Mouse (Mus musculus) naive thymus-derived CD4-positive, alpha-beta T cell, adult 2 months (primary cell): Measurements from ENCODE around the gene Trim58.

Experiments used
- DNase-seq: peaks from one replicate; pipeline ENCODE4 v3.0.0-alpha.2; 2011; ENCODE audit warnings: low read depth

Gene Trim58

DNA sequence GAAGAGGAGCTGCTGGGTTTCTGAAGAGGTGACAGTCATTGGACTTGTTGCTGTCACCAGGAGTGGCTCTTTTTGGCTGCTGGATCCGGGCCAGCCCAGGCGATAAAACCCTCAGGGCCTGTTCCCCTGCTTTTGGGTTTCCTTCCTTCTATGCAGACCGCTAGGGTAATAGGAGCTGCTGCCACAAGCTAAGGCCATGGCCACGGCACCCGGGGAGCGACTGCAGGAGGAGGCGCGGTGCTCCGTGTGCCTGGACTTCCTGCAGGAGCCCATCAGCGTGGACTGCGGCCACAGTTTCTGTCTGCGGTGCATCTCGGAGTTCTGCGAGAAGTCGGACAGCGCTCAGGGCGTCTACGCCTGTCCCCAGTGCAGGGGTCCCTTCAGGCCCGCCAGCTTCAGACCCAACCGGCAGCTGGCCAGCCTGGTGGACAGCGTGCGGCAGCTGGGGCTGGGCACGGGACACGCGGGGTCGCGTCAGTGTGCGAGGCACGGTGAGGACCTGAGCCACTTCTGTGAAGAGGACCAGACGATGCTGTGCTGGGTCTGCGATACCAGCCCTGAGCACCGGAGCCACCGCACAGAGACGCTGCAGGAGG lies at the start of gene Trim58:
Trim58 (plus strand) TSS at position 194 of the 596 bp plus-strand sequence.
- DNase-seq, result no peak

DNA sequence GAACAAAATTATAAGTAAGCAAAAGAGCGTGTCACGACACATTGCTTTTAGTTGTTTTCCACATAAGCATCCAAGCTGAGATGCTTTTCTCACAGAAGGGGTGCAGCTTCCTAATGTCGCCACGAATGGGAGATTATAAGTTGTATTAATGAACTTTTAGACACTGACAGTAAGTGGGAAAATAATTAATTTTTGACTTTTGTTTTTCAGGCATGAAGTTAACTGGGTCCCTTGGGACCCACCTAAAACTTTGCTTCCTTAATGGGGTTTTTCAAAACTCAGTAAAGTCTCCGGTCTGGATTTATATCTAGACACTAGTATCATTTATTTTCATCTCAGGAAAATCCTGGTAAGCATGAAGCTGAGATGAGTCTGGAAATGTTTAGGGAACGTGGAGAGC lies 45.5 kb upstream of the Trim58 start, which contains the start of gene Olfr324:
Olfr324 (plus strand) TSS at position 301 of the 400 bp plus-strand sequence.
- DNase-seq, result no peak

DNA sequence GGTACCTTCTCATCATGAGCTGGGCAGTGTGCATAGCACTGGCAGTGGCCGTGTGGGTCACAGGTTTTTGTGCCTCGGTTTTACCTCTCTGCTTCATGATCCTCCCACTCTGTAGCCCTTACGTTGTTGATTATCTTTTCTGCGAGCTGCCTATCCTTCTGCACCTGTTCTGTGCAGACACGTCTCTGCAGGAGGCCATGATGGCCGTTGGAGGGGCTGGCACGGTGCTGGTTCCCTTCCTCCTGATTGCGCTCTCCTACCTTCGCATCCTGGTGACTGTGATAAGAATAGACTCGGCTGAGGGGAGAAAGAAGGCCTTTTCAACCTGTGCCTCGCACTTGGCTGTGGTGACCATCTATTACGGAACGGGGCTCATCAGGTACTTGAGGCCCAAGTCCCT lies 42.4 kb upstream of the Trim58 start:
- DNase-seq, result no peak

DNA sequence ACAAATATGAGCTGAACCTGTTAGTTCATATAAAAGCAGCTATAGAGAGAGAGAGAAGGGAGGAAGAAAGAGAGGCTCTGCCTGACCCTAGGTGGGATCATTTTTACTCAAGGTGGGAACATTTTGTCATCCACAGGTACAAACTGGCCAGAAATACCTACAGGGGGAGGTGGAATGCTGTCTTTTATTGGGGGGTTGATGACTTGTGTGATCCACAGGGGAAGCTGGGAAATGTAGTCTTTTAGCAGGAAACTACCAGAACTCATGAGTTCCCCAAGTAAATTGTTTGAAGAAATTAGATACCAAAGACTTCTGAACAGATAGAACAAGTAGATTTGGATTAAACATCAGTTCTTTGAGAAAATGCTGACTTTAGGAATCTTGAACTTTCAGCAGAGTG lies 38.2 kb upstream of the Trim58 start:
- DNase-seq, result no peak

DNA sequence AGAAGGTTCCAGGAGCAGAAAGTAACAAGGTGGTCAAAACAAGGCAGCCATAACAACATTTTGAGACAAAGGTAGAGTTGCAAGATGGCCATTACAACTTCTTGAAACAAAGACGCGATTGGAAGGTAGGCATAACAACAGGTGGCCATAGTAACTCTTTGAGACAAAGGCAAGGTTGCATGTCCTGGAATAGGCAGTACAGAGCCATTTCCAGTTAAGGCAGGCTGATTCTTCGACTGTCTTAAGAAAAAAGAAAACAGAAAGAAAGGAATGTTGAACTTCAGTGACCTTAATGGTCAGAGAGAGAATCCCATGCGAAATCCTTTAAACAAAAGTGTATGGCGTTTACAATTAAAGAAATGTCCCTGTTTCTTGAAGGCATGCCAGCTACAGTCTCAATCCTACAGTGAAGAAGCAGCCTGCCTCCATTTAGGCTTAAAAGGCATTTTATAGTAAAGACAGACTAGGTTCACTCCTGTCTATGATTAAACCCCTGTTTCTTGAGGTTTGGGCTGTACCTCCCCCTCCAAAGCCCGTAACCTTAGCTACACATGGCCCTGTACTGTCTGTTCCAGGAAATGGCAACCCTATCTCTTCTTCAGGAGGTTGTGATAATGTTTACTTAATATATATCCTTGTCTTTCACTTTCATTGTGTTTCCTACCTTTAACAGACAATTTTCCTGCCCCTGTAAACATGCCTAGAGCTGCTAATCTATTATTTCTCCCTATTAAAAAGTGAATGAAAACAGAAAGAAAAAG lies 37.3 kb upstream of the Trim58 start:
- no peak for DNase-seq

DNA sequence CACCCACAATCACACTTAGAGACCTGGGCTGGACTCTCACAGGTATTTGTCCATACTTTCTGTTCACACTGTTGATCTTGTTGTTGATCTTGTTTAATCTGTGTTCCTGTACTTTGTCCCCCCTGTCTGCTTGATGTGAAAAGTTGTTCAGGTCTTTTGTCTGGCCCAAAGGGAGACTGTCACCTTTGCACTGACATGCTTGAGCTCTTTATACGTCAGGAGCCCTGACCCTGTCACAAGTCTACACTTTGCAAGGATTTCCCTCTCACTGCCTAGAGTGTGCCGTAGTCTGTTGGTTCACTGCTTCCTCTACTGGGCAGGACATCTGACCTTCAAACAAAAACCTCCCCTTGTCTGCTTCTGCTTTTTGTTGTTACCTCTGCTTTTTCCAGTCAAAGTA lies 35.6 kb upstream of the Trim58 start:
- DNase-seq, result no peak

DNA sequence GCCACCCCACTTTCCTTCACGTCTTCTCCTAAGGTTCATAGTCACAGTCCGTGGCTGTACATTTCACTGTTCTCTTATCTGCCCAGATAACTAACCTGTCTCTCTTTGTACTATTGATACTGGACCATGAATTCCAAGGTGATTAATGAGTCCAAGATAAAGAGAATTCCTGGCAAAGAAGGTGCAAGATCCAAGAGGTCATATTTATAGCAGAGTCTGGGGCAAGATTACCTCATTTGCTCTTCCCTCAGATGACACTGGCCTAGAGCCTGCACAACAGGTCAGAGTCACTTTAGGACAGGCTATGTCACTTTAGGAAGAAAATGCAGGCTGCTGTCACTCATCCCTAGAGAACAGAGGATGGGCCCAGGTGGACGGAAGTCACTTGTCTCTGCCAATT lies 35.0 kb upstream of the Trim58 start:
- DNase-seq, result no peak

DNA sequence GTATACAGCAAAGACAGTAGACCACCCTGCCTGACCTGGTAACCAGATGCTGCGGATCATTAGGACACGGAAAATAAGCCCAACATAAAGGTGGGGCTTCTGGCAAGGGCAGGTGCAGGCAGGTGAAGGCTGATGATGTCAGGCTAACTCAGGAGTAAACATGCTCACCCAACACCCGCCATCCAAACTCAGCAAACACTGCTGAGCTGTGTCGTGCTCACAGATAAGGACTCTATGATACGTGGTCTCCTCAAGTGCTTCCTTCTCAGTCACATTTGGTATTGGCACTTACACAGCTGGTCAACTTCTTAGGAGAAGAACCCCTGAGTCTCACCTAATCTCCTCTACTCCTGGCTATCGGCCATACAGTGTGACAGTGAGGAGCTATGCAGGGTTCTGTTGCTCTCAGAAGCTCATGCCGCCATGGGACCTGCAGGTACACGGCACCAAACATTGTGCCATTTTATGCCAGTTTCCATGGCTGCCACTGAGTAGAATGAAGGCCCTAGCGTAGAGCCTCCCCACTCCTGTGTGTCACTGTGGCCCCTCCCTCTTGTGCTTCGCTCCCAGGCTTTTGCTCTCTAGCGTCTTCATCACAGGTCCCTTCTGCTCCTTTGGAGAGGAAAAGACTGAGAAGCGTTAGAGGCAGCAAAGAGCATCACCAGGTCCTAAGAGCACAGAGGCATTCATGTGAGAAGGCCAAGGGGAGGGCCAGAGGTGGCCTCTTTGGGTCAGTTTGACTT lies 33.9 kb upstream of the Trim58 start:
- no peak for DNase-seq

DNA sequence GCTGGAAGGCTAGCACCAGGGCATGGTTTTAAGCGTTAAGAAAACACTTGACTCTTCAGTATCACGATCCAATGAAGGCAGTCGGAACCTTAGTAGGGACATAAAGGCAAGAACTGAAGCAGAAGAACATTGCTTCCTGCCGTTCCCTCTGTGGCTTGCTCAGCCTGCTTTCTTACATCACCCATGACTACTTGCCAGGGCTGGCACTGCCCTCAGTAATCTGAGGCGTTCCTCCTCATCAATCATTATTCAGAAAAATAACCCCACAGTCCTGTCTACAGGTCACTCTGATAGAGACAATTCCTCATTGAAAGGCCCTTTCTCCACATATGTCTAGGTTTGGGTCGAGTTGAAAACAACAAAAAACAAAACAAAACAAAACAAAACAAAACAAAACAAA lies 33.2 kb upstream of the Trim58 start:
- no peak for DNase-seq

DNA sequence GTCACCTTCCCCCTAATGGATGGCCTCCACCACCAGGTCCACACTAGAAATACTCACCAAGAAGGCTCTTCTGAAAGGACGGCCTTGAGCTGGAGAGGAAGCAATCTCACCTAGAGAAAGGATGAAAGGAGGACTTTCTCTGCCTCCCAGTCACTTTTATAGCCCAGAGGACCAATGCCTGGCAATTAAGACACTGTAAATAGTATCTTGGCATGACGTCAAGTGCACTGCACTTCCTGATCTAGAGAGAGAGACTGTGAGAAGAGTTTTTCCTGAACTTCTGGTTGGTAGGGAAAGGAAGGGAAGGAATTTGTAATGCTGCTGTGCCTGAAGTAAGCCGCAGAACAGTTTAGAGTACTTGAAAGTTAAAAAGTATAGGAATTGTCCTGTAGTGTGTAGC lies 26.9 kb upstream of the Trim58 start:
- no peak for DNase-seq

DNA sequence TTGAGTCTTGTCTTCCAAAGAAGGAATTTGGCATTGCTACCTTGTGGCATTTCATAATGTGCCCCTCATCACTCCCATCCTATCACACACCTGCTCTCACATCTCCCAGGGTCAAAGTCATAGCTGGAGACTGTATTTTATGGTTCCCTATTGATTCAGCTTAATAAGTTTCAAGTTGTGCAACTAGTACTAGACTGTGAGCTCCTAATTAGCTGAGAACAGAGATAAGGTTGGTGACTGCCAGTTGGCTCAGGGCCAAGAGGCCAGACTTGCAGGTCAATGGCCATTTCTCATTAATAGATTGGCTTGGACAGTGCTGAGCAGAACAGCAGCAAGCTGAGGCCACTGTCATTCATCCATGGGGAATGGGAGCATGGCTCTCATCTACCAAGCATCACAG lies 25.7 kb upstream of the Trim58 start:
- DNase-seq, result no peak

DNA sequence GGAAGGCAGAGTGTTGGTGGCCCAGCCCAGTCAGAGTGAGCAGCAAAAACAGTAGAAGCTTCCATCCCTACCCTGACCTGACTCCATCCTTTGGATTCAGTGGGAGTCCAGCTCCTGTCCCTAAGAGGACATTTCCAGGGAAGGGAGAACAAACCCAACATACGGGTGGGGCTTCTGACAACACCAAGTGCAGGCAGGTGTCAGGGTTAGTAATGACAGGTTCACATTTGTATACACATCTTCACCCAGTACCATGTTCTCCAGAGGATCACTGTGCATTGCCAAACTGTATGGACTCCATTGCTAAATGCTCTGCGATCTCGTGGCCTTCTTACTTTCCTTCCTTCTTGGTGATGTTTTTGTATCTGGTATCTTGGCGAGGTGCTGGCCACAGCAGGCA lies 24.3 kb upstream of the Trim58 start, which contains the start of gene 2210407C18Rik:
2210407C18Rik (minus strand) TSS at position 101 of the 400 bp plus-strand sequence.
- no peak for DNase-seq

DNA sequence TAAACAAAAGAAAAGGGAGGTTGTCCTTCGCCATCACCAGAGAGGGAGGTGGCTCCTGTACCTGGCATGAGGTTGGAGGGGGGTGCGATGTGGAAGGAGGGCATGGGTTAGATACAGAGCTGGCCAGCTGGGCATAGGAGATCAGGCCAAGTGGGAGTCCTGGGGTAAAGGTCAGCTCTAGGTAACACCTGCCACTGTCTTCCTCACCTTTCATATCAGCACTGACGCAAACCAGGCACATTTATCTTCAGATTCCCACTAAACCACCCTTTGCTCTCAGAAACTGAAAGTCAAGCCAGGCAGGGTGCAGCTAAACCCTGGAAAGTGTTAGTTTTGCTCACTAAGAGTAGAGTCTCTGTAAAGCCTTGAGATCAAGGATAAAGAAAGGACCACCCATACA lies 21.9 kb upstream of the Trim58 start:
- DNase-seq, result no peak

DNA sequence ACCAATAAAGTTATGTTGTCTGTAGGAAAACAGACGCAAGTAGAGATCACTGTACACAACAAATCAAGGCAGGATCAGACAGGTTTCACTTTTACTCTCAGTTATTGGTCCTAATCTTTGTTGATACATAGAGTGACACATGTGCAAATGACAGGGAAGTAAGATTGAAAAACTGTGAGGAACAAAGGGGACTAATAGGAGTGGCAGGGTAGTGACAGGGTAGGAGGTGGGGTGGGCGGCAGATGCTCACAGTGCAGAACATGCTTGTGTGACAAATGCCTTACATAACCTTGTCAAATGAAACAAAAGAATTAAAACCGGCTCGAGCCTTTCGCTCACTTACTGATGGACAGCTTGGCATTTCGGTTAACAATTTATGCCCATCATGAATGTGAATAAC lies 21.5 kb upstream of the Trim58 start:
- no peak for DNase-seq

DNA sequence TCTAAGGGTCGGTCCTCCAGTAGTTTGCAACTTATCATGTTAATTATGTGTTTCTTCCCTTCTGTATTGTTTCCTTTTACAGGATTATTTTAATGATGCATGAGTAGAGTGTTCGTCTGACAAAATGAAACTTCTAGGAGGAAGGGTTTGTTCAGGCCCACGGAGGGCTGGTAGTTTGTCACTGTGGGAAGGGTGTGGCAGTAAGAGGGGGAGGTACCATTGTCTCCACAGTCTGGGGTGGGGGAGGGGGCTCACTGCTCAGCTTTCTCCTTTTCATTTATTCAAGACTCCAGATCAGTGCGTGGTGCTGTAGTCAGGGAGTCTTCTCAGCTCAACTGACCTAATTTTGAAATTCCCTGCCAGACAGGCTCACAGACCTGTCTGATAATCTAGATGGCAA lies 14.1 kb upstream of the Trim58 start:
- no peak for DNase-seq

DNA sequence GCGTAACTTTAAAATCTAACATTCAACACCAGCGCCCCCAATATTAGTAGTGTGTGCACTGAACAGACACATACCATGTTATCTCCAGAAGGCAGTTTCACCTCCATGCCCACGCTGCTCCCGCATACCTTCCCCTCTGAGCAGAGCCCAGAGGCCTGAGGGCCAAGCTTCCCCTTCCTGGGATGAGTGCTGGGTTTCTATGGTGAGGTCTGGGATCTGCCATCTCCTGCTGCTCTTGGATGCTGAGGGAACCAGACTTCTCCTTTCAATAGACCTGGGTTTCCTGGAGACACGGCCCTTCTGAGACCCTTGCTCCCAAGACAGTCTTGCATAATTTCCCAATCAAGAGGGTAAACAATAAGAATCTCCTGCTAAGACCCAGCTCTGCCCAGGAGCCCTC lies 9.9 kb upstream of the Trim58 start, which contains the start of gene Olfr323:
Olfr323 (minus strand) TSS at position 101 of the 400 bp plus-strand sequence.
- no peak for DNase-seq

DNA sequence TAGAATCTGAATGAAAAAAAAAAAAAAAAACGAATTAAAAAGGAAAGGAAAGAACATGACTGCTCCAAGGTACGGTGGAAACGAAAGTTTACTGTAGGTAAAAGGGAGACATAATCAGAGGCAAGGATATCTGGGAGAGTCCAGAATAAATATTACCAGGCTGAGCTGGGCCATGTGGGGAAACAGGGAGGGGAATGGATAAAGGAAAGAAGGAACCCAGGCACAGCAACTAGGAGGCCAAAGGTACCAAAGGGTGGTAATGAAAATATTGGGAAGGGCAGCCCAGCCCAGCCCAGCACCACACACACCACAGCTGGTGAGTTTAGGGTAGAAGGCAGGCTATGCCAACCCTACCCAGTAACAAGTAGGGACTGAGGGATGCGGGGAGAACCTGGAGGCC lies 5.4 kb upstream of the Trim58 start:
- no peak for DNase-seq

DNA sequence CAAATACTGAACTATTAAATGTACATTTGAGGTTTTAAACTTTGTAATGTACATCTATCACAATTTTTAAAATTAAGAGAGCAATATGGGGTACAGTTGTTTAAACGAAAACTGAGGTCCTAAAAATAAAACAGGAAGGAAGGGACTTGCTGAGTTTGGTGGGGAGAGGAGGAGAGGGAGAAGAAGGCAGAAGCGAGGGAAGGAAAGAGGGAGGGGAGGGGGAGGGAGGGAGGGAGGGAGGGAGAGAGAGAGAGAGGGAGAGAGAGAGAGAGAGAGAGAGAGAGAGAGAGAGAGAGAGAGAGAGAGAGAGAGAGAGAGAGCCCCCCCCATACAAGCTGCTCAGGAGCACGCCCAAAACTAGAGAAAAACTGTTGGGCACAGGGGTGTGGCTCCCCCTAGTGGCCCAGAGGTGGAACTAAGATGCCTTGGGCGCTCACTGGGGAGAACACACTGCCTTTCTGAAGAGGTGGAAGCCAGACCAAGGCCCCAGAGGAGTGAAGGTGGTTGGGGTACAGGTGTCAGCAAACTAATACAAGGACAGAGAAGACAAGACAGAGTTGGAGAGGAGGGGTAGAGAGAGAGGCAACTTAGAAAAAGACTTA lies 3.8 kb upstream of the Trim58 start:
- peak; percentile 60 for DNase-seq

DNA sequence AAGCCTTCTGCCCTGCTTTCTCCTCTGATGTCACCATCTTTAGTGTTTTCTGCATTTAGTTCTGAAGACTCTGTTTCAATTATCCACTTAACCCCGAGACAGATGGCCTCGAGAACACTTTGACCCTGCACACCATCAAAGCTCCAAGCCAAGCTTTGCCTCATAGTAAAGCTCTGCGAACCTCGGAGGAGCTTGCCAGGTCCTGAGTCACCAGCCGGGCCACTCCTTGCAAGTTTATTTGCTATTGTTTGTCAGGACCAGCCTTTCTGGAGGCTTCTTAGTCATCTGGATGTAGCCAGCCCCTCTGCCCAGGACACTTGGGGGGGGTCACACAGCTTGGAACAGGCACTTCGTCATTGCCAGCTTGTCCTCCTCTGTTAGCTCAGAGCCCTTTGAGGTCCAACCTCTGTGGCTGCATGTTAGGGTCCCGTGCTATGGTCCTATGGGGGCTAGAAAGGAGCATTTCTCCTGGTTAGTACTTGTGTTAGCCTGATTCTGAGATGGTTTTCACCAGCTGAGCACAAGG lies 2.0 kb upstream of the Trim58 start:
- DNase-seq, result no peak

DNA sequence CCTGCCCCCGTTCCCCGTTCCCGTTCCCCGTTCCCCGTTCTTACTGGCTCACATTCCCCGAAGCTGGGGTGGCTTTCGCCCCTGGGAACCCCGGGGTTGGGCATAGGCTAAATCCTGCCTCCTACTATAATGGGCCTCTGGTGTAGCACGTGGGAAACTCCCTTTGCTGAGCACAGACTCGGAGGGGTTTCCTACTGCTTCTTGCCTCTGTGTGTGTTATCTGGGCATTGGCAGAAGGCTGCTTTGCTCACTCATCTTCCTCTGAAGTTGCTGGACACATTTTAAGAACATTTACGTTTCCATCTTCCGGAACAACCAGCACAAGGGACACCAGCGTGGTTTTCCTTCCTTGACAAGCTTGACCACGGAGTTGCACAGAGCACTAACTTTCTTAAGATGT lies 792 bp downstream of the Trim58 start:
- no peak for DNase-seq

DNA sequence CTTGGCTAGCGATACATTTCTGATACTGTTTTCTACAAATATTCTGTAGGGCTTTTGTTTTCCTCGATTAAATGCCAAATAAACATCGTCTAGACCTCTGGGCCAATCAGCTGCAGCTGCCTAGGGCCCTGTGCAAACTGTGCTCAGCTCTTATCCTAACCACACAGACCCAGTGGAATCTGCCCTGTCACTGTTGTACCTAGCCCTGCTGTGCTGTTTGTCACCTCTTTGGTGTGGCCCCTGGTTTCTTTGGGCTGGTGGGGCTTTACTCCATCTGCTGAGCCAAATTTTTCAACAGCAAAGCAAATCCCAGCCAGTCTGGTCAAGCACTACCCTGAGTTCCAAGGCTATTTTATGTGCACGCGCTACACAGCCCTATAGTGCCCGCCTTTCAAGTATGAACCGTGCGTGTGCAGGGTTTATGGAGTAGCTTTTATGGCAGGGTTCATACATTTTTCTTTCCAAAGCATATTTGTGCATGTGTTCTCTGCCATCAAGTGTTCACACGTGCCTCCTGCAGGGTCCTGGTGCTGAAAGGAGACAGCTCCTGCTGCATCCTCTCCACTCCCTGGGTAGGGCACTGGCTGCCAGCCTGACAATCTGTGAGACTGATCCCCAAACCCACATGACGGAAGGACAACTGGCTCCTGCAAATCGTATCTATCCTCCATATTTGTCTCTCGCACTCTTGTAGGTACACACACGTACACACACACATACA lies 1.5 kb downstream of the Trim58 start:
- DNase-seq, result no peak

DNA sequence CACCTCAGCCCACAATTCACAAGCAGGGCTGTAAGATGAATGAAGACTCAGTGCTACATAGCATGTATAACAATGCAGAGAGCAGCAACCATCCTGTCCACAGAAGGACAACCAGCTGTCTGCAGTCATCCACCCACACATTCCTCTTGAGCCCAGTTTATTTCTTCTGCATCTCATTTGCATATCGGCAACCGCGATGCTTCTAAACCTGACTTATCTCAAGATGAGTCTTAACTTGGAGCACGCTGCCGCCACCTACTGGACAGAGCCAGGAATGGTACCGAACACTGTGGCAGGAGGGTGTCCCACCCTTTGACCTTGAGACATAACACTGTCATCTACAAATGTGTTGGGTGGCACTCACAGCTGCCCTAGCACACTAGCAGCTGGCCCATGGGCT lies 3.1 kb downstream of the Trim58 start:
- peak; percentile 64 for DNase-seq
